Mouse (Mus musculus) midbrain, postnatal 0 days (tissue): ENCODE data around the gene Cdh18. TPM values are rescaled to one million over a fixed set of nuclear protein-coding genes. Genes with fewer than 3 reads are reported as not detected.
"Not testable (repeated sequence)": the region's sequence is repeated elsewhere in the genome, so short reads cannot be mapped to it uniquely, and the experiment has no call there.

Source experiments
- ATAC-seq: fragments of 200-750 bp; cut with Nextera tagmentation; 2 replicates; pipeline ENCODE4 v1.8.0; 2017; ENCODE audit warnings: moderate number of reproducible peaks, mild to moderate bottlenecking, moderate TSS enrichment, moderate library complexity; ENCODE audit not compliant: low FRiP score
- DNase-seq: peaks from one replicate; pipeline ENCODE4 v3.0.0-alpha.2; 2015; ENCODE audit warnings: low spot score
- H3K27ac ChIP-seq: fragments of 300-500 bp; sonication (generic); 2 replicates; pipeline ENCODE4 v1.5.1; 2014; ENCODE audit warnings: low read depth, mild to moderate bottlenecking, low read length, mixed read lengths
- H3K27me3 ChIP-seq: fragments of 300-500 bp; sonication (generic); 2 replicates; pipeline ENCODE4 v1.6.1; 2014; ENCODE audit warnings: low read length, control low read depth, mixed read lengths; ENCODE audit not compliant: insufficient read depth
- H3K36me3 ChIP-seq: fragments of 300-500 bp; sonication (generic); 2 replicates; pipeline ENCODE4 v1.6.1; 2014; ENCODE audit warnings: low read length, control low read depth, mixed read lengths; ENCODE audit not compliant: insufficient read depth
- H3K4me1 ChIP-seq: fragments of 300-500 bp; sonication (generic); 2 replicates; pipeline ENCODE4 v1.6.1; 2014; ENCODE audit warnings: mild to moderate bottlenecking, control low read depth, antibody characterized with exemption, low read length, mixed read lengths; ENCODE audit not compliant: insufficient read depth
- H3K4me2 ChIP-seq: fragments of 300-500 bp; sonication (generic); 2 replicates; pipeline ENCODE4 v1.6.1; 2014; ENCODE audit warnings: low read depth, mild to moderate bottlenecking, low read length, mixed read lengths; ENCODE audit not compliant: poor library complexity, severe bottlenecking
- H3K4me3 ChIP-seq: fragments of 300-500 bp; sonication (generic); 2 replicates; pipeline ENCODE4 v1.5.1; 2014; ENCODE audit warnings: low read depth, mild to moderate bottlenecking, low read length, moderate library complexity
- H3K9ac ChIP-seq: fragments of 300-500 bp; sonication (generic); replicated peaks from 2 replicates; pipeline ENCODE4 v1.6.1; 2014; ENCODE audit warnings: mild to moderate bottlenecking, low read length, moderate library complexity, mixed read lengths; ENCODE audit not compliant: poor library complexity, severe bottlenecking
- H3K9me3 ChIP-seq: fragments of 300-500 bp; sonication (generic); 2 replicates; pipeline ENCODE4 v1.6.1; 2016; ENCODE audit warnings: low read length, control low read depth
- CTCF ChIP-seq: IDR thresholded peaks from 2 replicates; pipeline ENCODE4 v1.5.1; 2016; ENCODE audit warnings: antibody characterized with exemption, mild to moderate bottlenecking
- WGBS: fragments of 180-500 bp; shearing (Covaris S2); extraction: QIAGEN DNeasy Blood & Tissue Kit; methylation state at CpG from one replicate; pipeline ENCODE4 v1.1.7; 2014; 5-methylcytosine and 5-hydroxymethylcytosine counted together
- polyA plus RNA-seq: library from polyadenylated mRNA; unstranded; fragments of >200 nt; fragmentation: Nextera tagmentation; extraction: Ambion mirVana; gene quantifications from 2 replicates; pipeline ENCODE4 v1.2.1, GENCODE M21; 2015
- total RNA-seq: library from RNA; depleted of rRNA; stranded (reverse); fragments of >200 nt; gene quantifications from 2 replicates; pipeline ENCODE4 v1.2.3, GENCODE M21; 2014

The Cdh18 gene
- total and polyA plus RNA-seq, 2 experiments from 2014 or later = 11.6 to 52.8 TPM

GRCm38 (mm10) chr15:23096601-23097000, 547.8 kb downstream of the Cdh18 start:
- Histone ChIP-seq H3K9ac (no peak overlapping the region), H3K4me2 (no peak overlapping the region), H3K27ac (no peak overlapping the region), H3K27me3 (no peaks in the 10 kb centered on the region), H3K36me3 (no peaks in the 10 kb centered on the region), H3K4me3 (no peak overlapping the region), H3K4me1 (no peaks in the 10 kb centered on the region), H3K9me3 (no peaks in the 10 kb centered on the region)
- no peak for DNase-seq
- WGBS = 80% methylated on average over 5 of the region's 5 CpGs
- TF ChIP-seq CTCF = no peak
- no peak for ATAC-seq

GRCm38 (mm10) chr15:23104668-23105380, 556.0 kb downstream of the Cdh18 start:
- 39% methylated on average over 5 of the region's 5 CpGs for WGBS
- no peaks in the 10 kb centered on the region for H3K9me3 ChIP-seq
- no peak for DNase-seq

GRCm38 (mm10) chr15:23134950-23135715, 586.3 kb downstream of the Cdh18 start:
- no peak overlapping the region for H3K9ac ChIP-seq
- H3K36me3 ChIP-seq = no peaks in the 10 kb centered on the region
- H3K27me3 ChIP-seq = no peaks in the 10 kb centered on the region
- no peak overlapping the region for H3K4me3 ChIP-seq
- DNase-seq = peak; percentile 21
- H3K4me2 ChIP-seq = no peak overlapping the region
- H3K4me1 ChIP-seq = no peaks in the 10 kb centered on the region
- H3K27ac ChIP-seq = no peak overlapping the region
- no peak for ATAC-seq
- no peak for TF ChIP-seq CTCF
- 60% methylated on average over 6 of the region's 6 CpGs for WGBS
- H3K9me3 ChIP-seq = no peaks in the 10 kb centered on the region

More at GRCm38 (mm10) chr15:23104668-23105380, 556.0 kb downstream of the Cdh18 start:
- Histone ChIP-seq H3K4me3 (no peak overlapping the region), H3K9ac (no peak overlapping the region), H3K4me1 (no peaks in the 10 kb centered on the region), H3K27me3 (no peaks in the 10 kb centered on the region), H3K36me3 (no peaks in the 10 kb centered on the region), H3K4me2 (no peak overlapping the region), H3K27ac (no peak overlapping the region)
- no peak for TF ChIP-seq CTCF
- no peak for ATAC-seq

- Histone ChIP-seq H3K9ac (no peak overlapping the region), H3K27ac (no peak overlapping the region), H3K36me3 (no peaks in the 10 kb centered on the region), H3K4me2 (no peak overlapping the region), H3K4me1 (no peaks in the 10 kb centered on the region), H3K4me3 (no peak overlapping the region), H3K27me3 (no peaks in the 10 kb centered on the region), H3K9me3 (no peaks in the 10 kb centered on the region)
- no peak for TF ChIP-seq CTCF
- ATAC-seq (no peak), DNase-seq (no peak)
- WGBS = 87% methylated on average over 3 of the region's 3 CpGs
Measured at GRCm38 (mm10) chr15:23136971-23137370, 588.1 kb downstream of the Cdh18 start.

- not testable (repeated sequence) for H3K27ac ChIP-seq, H3K4me3 ChIP-seq, H3K36me3 ChIP-seq, H3K4me1 ChIP-seq, H3K27me3 ChIP-seq, ATAC-seq, H3K4me2 ChIP-seq, H3K9me3 ChIP-seq, H3K9ac ChIP-seq
- WGBS = no CpG with 5 or more reads among the region's 1 CpGs
- DNase-seq = peak; percentile 15
Measured at GRCm38 (mm10) chr15:23142907-23143306, 594.1 kb downstream of the Cdh18 start.

- H3K4me1 ChIP-seq = no peaks in the 10 kb centered on the region
- DNase-seq (no peak), ATAC-seq (no peak)
- H3K9ac ChIP-seq = no peak overlapping the region
- no peaks in the 10 kb centered on the region for H3K36me3 ChIP-seq
- no peak overlapping the region for H3K27ac ChIP-seq
- H3K9me3 ChIP-seq = no peaks in the 10 kb centered on the region
- no peak overlapping the region for H3K4me2 ChIP-seq
- no peaks in the 10 kb centered on the region for H3K27me3 ChIP-seq
- H3K4me3 ChIP-seq = no peak overlapping the region
- no peak for TF ChIP-seq CTCF
- 90% methylated on average over 2 of the region's 2 CpGs for WGBS
Measured at GRCm38 (mm10) chr15:23155883-23156282, 607.1 kb downstream of the Cdh18 start.
